21 mouse cellular contexts compared by ENCODE assay signal in the genomic region with DNA sequence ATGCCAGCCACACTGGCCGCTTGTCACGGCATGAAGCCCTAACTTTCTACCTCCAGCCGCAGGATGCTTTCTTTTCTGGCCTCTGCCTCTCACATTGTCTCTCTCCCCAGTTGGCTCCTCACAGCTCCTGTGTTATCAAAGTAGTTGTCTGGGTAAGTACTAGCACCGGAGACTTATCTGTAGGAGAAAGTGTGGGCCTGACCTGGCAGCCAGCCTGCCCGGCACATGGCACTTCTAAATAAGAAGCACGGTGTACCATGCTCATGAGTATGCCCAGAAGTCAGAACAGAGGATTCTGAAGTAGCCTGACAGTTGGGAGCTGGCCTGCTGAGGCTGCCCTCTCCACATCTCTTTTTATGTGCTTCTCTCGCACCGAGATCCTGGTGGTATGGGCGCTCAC. TPM values are rescaled to one million over a fixed set of nuclear protein-coding genes. Genes with fewer than 3 reads are reported as not detected.
A peak's percentile ranks its signal among the peaks of the same experiment; 100 is the strongest.
DNase-seq lines count a peak whose midpoint lies in the region; ATAC-seq lines count a peak whose summit lies in the region.
"Had no signal": no experiment of that assay in that cellular context is flagged by ENCODE, and none has a peak within 500 bp of the region (broad histone marks: within the 10 kb centered on the region; RNA-seq: fewer than 3 reads in every experiment).

No protein-coding gene starts in this region.

- no peak overlapping the region for H3K4me3 ChIP-seq in intestine, embryonic 16.5 days (ENCODE audit: low read length)
- no peak overlapping the region for H3K4me3 ChIP-seq in intestine, embryonic 15.5 days (replicated peaks)
- H3K4me3 ChIP-seq in hindbrain, embryonic 12.5 days: no peak overlapping the region
- H3K4me3 ChIP-seq: embryonic facial prominence, embryonic 12.5 days; hindbrain, embryonic 15.5 days; kidney, embryonic 15.5 days; midbrain, embryonic 12.5 days had no signal

- H3K4me2 ChIP-seq in intestine, embryonic 16.5 days (ENCODE audit: low read depth, low read length): no peak overlapping the region
- H3K4me2 ChIP-seq in intestine, embryonic 15.5 days (replicated peaks): no peak overlapping the region
- no peak overlapping the region for H3K4me2 ChIP-seq in hindbrain, embryonic 12.5 days (replicated peaks)
- H3K4me2 ChIP-seq: embryonic facial prominence, embryonic 12.5 days; hindbrain, embryonic 15.5 days; kidney, embryonic 15.5 days; midbrain, embryonic 12.5 days had no signal

- peak; percentile 30 to 41 for DNase-seq in spleen, postnatal 36 days (ENCODE audit: low spot score in 2 of 2)
- no peak for DNase-seq in spleen, postnatal 14 days (ENCODE audit: low spot score in 2 of 2)
- DNase-seq in thymus, postnatal 25 days: no peak
- DNase-seq: adrenal gland, postnatal 10 days; cerebellum, adult 9-11 months; forebrain, postnatal 0 days; kidney, postnatal 4 days; right cerebral cortex, postnatal 25 days; thymus, adult 2 months had no signal

- H3K36me3 ChIP-seq in intestine, embryonic 16.5 days (ENCODE audit: control insufficient read depth, insufficient read depth, low read length): no peaks in the 10 kb centered on the region
- H3K36me3 ChIP-seq in intestine, embryonic 15.5 days: no peaks in the 10 kb centered on the region
- no peaks in the 10 kb centered on the region for H3K36me3 ChIP-seq in hindbrain, embryonic 12.5 days
- H3K36me3 ChIP-seq: embryonic facial prominence, embryonic 12.5 days; hindbrain, embryonic 15.5 days; kidney, embryonic 15.5 days; midbrain, embryonic 12.5 days had no signal

- 0 out of 2 replicates have a peak overlapping the region, but pooled peaks have one; percentile 14 for H3K9ac ChIP-seq in intestine, embryonic 16.5 days (ENCODE audit: low read depth, low read length)
- H3K9ac ChIP-seq in intestine, embryonic 15.5 days: no peak overlapping the region
- no peak overlapping the region for H3K9ac ChIP-seq in hindbrain, embryonic 12.5 days
- H3K9ac ChIP-seq: embryonic facial prominence, embryonic 12.5 days; forebrain, postnatal 0 days; hindbrain, embryonic 15.5 days; kidney, embryonic 15.5 days; midbrain, embryonic 12.5 days had no signal

- WGBS in intestine, embryonic 16.5 days: 91% methylated on average over 9 of the region's 9 CpGs
- 91% methylated on average over 9 of the region's 9 CpGs for WGBS in intestine, embryonic 15.5 days
- 91% methylated on average over 9 of the region's 9 CpGs for WGBS in hindbrain, embryonic 12.5 days

- no peak for ATAC-seq in intestine, embryonic 16.5 days
- ATAC-seq in intestine, embryonic 15.5 days: no peak
- ATAC-seq in erythroid progenitor cell, adult 5-6 weeks (replicated peaks; ENCODE audit: low FRiP score, poor library complexity, severe bottlenecking): peak; percentile 72
- peak; percentile 83 for ATAC-seq in megakaryocyte-erythroid progenitor cell, adult 5-6 weeks (replicated peaks; ENCODE audit: low FRiP score, low TSS enrichment, poor library complexity, severe bottlenecking)
- ATAC-seq in hindbrain, embryonic 12.5 days (ENCODE audit: low FRiP score): no peak
- ATAC-seq: forebrain, postnatal 0 days; intestine, postnatal 0 days; Patski had no signal

- peaks cover 4% of the 10 kb centered on the region; the same call in 1 of the 2 replicates for H3K4me1 ChIP-seq in intestine, embryonic 16.5 days (ENCODE audit: control insufficient read depth, insufficient read depth, low read length)
- peaks cover 6% of the 10 kb centered on the region; the same call in 1 of the 2 replicates for H3K4me1 ChIP-seq in intestine, embryonic 15.5 days (replicated peaks)
- H3K4me1 ChIP-seq in hindbrain, embryonic 12.5 days: no peaks in the 10 kb centered on the region
- H3K4me1 ChIP-seq: embryonic facial prominence, embryonic 12.5 days; hindbrain, embryonic 15.5 days; midbrain, embryonic 12.5 days had no signal

- no peaks in the 10 kb centered on the region for H3K9me3 ChIP-seq in intestine, embryonic 16.5 days (ENCODE audit: control insufficient read depth, low read length)
- no peaks in the 10 kb centered on the region for H3K9me3 ChIP-seq in intestine, embryonic 15.5 days
- no peaks in the 10 kb centered on the region for H3K9me3 ChIP-seq in hindbrain, embryonic 12.5 days (replicated peaks)
- H3K9me3 ChIP-seq: embryonic facial prominence, embryonic 12.5 days; hindbrain, embryonic 15.5 days; kidney, embryonic 15.5 days; midbrain, embryonic 12.5 days had no signal

- H3K27me3 ChIP-seq in intestine, embryonic 16.5 days (replicated peaks; ENCODE audit: control insufficient read depth, insufficient read depth, low read length): no peaks in the 10 kb centered on the region
- no peaks in the 10 kb centered on the region for H3K27me3 ChIP-seq in intestine, embryonic 15.5 days (replicated peaks)
- no peaks in the 10 kb centered on the region for H3K27me3 ChIP-seq in hindbrain, embryonic 12.5 days
- H3K27me3 ChIP-seq: embryonic facial prominence, embryonic 12.5 days; hindbrain, embryonic 15.5 days; kidney, embryonic 15.5 days; midbrain, embryonic 12.5 days; Patski had no signal

- no peak overlapping the region for H3K27ac ChIP-seq in intestine, embryonic 16.5 days (ENCODE audit: low read length)
- no peak overlapping the region for H3K27ac ChIP-seq in intestine, embryonic 15.5 days
- H3K27ac ChIP-seq in hindbrain, embryonic 12.5 days: no peak overlapping the region
- H3K27ac ChIP-seq: embryonic facial prominence, embryonic 12.5 days; hindbrain, embryonic 15.5 days; kidney, embryonic 15.5 days; macrophage; midbrain, embryonic 12.5 days had no signal

RNA-seq across cellular contexts. Expression of gene Slc25a25, which starts 34.9 kb away (rescaled TPM):
- 19.3 and 19.9 TPM in 2 replicates for polyA plus RNA-seq in intestine, embryonic 16.5 days (2015; fragmentation: Nextera tagmentation; extraction: Ambion mirVana)
- 20.0 and 20.1 TPM in 2 replicates for polyA plus RNA-seq in intestine, embryonic 15.5 days (2015; fragmentation: Nextera tagmentation; extraction: Ambion mirVana)
- 5.4 and 7.2 TPM in 2 replicates for total RNA-seq in erythroid progenitor cell, adult 5-6 weeks (2015; ENCODE audit: low replicate concordance)
- total RNA-seq in erythroid progenitor cell, adult 5-6 weeks (2017; ENCODE audit: low replicate concordance): 14.8 and 19.0 TPM in 2 replicates
- 9.5 and 12.2 TPM in 2 replicates for total RNA-seq in megakaryocyte-erythroid progenitor cell, adult 5-6 weeks (2014; fragmentation: Nextera tagmentation)
- 4.0 and 34.6 TPM in 2 replicates for total RNA-seq in megakaryocyte-erythroid progenitor cell, adult 5-6 weeks (2017)
- polyA plus RNA-seq in hindbrain, embryonic 12.5 days (2016; fragmentation: Nextera tagmentation; extraction: Ambion mirVana): 40.2 and 41.6 TPM in 2 replicates

RNA-seq across cellular contexts. Expression of gene Naif1, which starts 35.9 kb away (rescaled TPM):
- polyA plus RNA-seq in intestine, embryonic 16.5 days (2015; fragmentation: Nextera tagmentation; extraction: Ambion mirVana): 5.1 and 5.3 TPM in 2 replicates
- 4.7 and 5.0 TPM in 2 replicates for polyA plus RNA-seq in intestine, embryonic 15.5 days (2015; fragmentation: Nextera tagmentation; extraction: Ambion mirVana)
- total RNA-seq in erythroid progenitor cell, adult 5-6 weeks (2015; ENCODE audit: low replicate concordance): 4.0 TPM in 1 of 2 replicates, not detected in the other
- 0.23 and 2.1 TPM in 2 replicates for total RNA-seq in erythroid progenitor cell, adult 5-6 weeks (2017; ENCODE audit: low replicate concordance)
- 3.6 and 4.1 TPM in 2 replicates for total RNA-seq in megakaryocyte-erythroid progenitor cell, adult 5-6 weeks (2014; fragmentation: Nextera tagmentation)
- 2.7 and 3.0 TPM in 2 replicates for total RNA-seq in megakaryocyte-erythroid progenitor cell, adult 5-6 weeks (2017)
- polyA plus RNA-seq in hindbrain, embryonic 12.5 days (2016; fragmentation: Nextera tagmentation; extraction: Ambion mirVana): 5.9 and 6.2 TPM in 2 replicates

RNA-seq across cellular contexts. Expression of gene Fam102a, which starts 49.0 kb away (rescaled TPM):
- 7.6 and 9.4 TPM in 2 replicates for polyA plus RNA-seq in intestine, embryonic 16.5 days (2015; fragmentation: Nextera tagmentation; extraction: Ambion mirVana)
- polyA plus RNA-seq in intestine, embryonic 15.5 days (2015; fragmentation: Nextera tagmentation; extraction: Ambion mirVana): 9.7 and 9.8 TPM in 2 replicates
- total RNA-seq in erythroid progenitor cell, adult 5-6 weeks (2015; ENCODE audit: low replicate concordance): 3.6 and 12.6 TPM in 2 replicates
- 0.77 and 3.0 TPM in 2 replicates for total RNA-seq in erythroid progenitor cell, adult 5-6 weeks (2017; ENCODE audit: low replicate concordance)
- 1.5 and 2.9 TPM in 2 replicates for total RNA-seq in megakaryocyte-erythroid progenitor cell, adult 5-6 weeks (2014; fragmentation: Nextera tagmentation)
- total RNA-seq in megakaryocyte-erythroid progenitor cell, adult 5-6 weeks (2017): 0.34 and 2.3 TPM in 2 replicates
- polyA plus RNA-seq in hindbrain, embryonic 12.5 days (2016; fragmentation: Nextera tagmentation; extraction: Ambion mirVana): 12.6 and 15.5 TPM in 2 replicates

Comparison
In these comparisons a context has a peak if more than half of its experiments do, and no peak if none do; other contexts are left out.
1. DNase-seq: peak in spleen, postnatal 36 days (2 of 2); none in spleen, postnatal 14 days (0 of 2) and thymus, postnatal 25 days (single experiment).
2. ATAC-seq: peak in erythroid progenitor cell, adult 5-6 weeks (single experiment) and megakaryocyte-erythroid progenitor cell, adult 5-6 weeks (single experiment); none in intestine, embryonic 16.5 days (single experiment), intestine, embryonic 15.5 days (single experiment) and hindbrain, embryonic 12.5 days (single experiment).